Mouse (Mus musculus) urinary bladder, adult 18-20 months (tissue): ENCODE results near the gene Fam19a4.
"Not testable (repeated sequence)": the region's sequence is repeated elsewhere in the genome, so short reads cannot be mapped to it uniquely, and the experiment has no call there.

ENCODE experiments used
- DNase-seq, 2 experiments: peaks; one replicate each; pipeline ENCODE4 v3.0.0; 2022; ENCODE audit warnings: low spot score in 2 of 2, mixed read lengths in 2 of 2

The Fam19a4 gene

DNA sequence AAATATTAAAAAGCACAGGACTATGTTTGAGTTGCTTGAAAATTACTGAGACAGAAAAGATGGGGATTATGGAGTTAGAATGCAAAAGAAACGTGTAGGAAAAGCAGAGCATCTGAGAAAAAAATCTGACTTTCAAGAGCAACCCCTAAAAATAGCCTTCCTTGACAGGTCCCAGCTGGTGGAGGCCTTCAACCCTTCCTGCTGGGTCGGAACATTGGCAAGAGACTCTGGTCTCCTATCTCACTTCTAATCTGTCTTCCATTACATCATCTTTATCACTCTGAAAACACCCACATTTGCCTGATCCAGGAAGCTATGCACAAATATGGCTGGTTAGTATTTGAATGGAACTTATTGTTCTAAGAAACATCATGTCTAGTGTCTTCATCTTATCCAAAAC is 115.4 kb downstream of the Fam19a4 start:
- DNase-seq, result no peak

- no peak for DNase-seq
These were observed 124.4 kb downstream of the Fam19a4 start for GRCm38 (mm10) chr6:96935776-96936175.

GRCm38 (mm10) chr6:96909061-96909480 is 151.1 kb downstream of the Fam19a4 start:
- no peak for DNase-seq

DNA sequence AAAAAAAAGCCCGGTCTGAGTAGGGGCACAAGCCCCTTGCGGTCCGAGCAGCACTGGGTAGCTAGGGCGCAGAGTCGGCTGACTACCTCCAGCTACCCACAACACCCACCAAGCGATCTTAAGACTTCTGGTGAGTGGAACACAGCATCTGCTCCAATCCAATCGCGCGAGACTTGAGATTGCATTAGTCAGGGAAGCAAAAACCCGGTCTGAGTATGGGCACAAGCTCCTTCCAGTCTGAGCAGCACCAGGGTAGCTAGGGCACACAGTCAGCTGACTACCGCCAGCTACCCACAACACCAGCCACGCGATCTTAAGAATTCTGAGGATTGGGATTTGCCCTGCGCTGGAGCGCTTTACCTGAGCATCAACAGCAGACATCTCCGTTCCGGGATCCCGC is 183.1 kb downstream of the Fam19a4 start:
- DNase-seq, result not testable (repeated sequence)

DNA sequence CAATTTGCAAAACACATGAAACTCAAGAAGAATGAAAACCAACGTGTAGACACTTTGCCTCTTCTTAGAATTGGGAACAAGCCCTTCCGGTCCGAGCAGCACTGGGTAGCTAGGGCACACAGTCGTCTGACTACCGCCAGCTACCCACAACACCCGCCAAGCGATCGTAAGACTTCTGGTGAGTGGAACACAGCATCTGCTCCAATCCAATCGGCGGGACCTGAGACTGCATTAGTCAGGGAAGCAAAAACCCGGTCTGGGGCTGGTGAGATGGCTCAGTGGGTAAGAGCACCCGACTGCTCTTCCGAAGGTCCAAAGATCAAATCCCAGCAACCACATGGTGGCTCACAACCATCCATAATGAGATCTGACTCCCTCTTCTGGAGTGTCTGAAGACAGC is 183.6 kb downstream of the Fam19a4 start:
- DNase-seq, result not testable (repeated sequence)

GRCm38 (mm10) chr6:96853065-96853464 is 207.1 kb downstream of the Fam19a4 start:
- no peak for DNase-seq

DNA sequence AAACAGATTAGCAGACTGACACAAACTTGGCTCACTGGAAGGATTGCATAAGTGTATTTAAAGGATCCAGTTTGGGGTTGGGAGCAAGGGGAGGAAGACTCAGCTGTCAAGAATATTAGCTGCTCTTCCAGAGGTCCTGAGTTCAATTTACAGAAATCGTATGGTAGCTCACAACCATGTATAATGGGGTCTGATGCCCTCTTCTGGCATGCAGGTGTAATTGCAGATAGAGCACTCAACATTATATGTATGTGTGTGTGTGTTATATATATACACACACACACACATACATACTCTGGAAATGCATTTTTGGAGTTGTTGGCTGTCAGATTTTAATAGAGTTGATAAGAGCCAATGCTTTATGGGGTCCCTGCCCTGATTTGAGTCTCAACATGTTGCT is 216.3 kb downstream of the Fam19a4 start:
- DNase-seq, result no peak

- DNase-seq, result no peak
These were observed 219.6 kb downstream of the Fam19a4 start for GRCm38 (mm10) chr6:96840634-96841033.

GRCm38 (mm10) chr6:96826626-96827025 is 233.6 kb downstream of the Fam19a4 start:
- no peak for DNase-seq

DNA sequence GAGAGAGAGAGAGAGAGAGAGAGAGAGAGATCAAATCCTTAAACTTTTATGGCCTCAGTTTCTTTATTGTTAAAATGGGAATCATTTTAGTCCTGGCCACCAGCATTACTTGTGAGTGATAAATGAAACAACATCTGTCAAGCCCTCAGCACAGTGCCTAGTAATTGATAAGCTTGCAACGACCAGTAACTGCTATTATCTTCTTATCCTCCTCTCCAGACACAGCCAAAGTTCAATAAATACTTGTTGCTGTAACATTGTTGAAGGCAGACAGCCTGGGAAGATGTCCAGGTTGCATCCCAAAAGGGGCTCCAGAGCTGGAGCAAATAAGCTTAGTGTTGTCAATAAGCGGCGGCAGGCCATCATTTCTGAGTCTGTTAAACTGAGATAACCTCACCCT is 257.2 kb downstream of the Fam19a4 start:
- DNase-seq, result no peak

DNA sequence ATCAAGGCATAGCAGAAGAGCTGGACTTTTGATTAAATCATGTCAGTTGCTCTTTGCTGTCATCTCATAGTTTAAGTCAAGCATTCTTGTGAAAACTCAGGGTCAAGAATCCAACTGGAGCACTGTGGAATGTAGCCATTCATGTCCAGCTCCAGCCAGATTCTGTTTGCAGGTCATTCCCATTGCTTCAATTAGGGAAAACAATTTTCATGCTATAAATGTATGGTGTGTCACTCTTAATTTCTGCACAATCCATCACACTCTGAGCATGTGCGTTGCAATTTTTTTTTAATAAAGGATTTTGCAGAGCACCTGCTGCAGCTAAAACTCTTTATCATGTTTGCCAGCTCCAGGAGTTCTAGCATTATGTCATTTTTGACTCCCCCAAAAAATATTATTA is 261.5 kb downstream of the Fam19a4 start:
- no peak for DNase-seq

GRCm38 (mm10) chr6:96797451-96797850 is 262.8 kb downstream of the Fam19a4 start:
- DNase-seq, result no peak
